Mouse (Mus musculus) kidney, postnatal 0 days (tissue): ENCODE data around the gene Zg16. TPM values are rescaled to one million over a fixed set of nuclear protein-coding genes. Genes with fewer than 3 reads are reported as not detected.
A peak's percentile ranks its signal among the peaks of the same experiment; 100 is the strongest.

Experiments used
- ATAC-seq: fragments of 200-750 bp; cut with Nextera tagmentation; replicated peaks from 2 replicates; pipeline ENCODE4 v1.8.0; 2017; ENCODE audit warnings: low read depth, moderate number of reproducible peaks, moderate TSS enrichment, moderate library complexity; ENCODE audit not compliant: low FRiP score
- DNase-seq: peaks from one replicate; pipeline ENCODE4 v3.0.0-alpha.2; 2016; ENCODE audit warnings: low spot score
- H3K27ac ChIP-seq: fragments of 300-500 bp; sonication (generic); 2 replicates; pipeline ENCODE4 v1.5.1; 2014; ENCODE audit warnings: mild to moderate bottlenecking
- H3K27me3 ChIP-seq: fragments of 300-500 bp; sonication (generic); 2 replicates; pipeline ENCODE4 v1.6.1; 2014; ENCODE audit warnings: low read length, mixed read lengths; ENCODE audit not compliant: insufficient read depth
- H3K36me3 ChIP-seq: fragments of 300-500 bp; sonication (generic); 2 replicates; pipeline ENCODE4 v1.6.1; 2014; ENCODE audit warnings: low read length, mixed read lengths; ENCODE audit not compliant: insufficient read depth
- H3K4me1 ChIP-seq: fragments of 300-500 bp; sonication (generic); replicated peaks from 2 replicates; pipeline ENCODE4 v1.6.1; 2014; ENCODE audit warnings: antibody characterized with exemption, low read length, mixed read lengths; ENCODE audit not compliant: insufficient read depth
- H3K4me2 ChIP-seq: fragments of 300-500 bp; sonication (generic); 2 replicates; pipeline ENCODE4 v1.6.1; 2014; ENCODE audit warnings: mild to moderate bottlenecking, low read length, moderate library complexity, mixed read lengths
- H3K4me3 ChIP-seq: fragments of 300-500 bp; sonication (generic); replicated peaks from 2 replicates; pipeline ENCODE4 v1.5.1; 2014; ENCODE audit warnings: low read depth, low read length
- H3K9ac ChIP-seq: fragments of 300-500 bp; sonication (generic); 2 replicates; pipeline ENCODE4 v1.6.1; 2014; ENCODE audit warnings: low read depth, low read length
- H3K9me3 ChIP-seq: fragments of 300-500 bp; sonication (generic); replicated peaks from 2 replicates; pipeline ENCODE4 v1.6.1; 2016; ENCODE audit warnings: low read length, inconsistent platforms, mixed read lengths
- CTCF ChIP-seq: IDR thresholded peaks from 2 replicates; pipeline ENCODE4 v1.5.1; 2016; ENCODE audit warnings: antibody characterized with exemption, low read depth, mild to moderate bottlenecking, moderate library complexity
- WGBS: fragments of 180-500 bp; shearing (Covaris S2); extraction: QIAGEN DNeasy Blood & Tissue Kit; methylation state at CpG from one replicate; pipeline ENCODE4 v1.1.7; 2014; 5-methylcytosine and 5-hydroxymethylcytosine counted together
- polyA plus RNA-seq: library from polyadenylated mRNA; unstranded; fragments of >200 nt; fragmentation: Nextera tagmentation; extraction: Ambion mirVana; gene quantifications from 2 replicates; pipeline ENCODE4 v1.2.1, GENCODE M21; 2015

Zg16 gene
- polyA plus RNA-seq, 1 experiment from 2014 or later, result not detected

- H3K4me1 ChIP-seq, result peaks cover 19% of the 10 kb centered on the region
- peak overlapping the region; percentile 42 for H3K4me2 ChIP-seq
- H3K27me3 ChIP-seq, result no peaks in the 10 kb centered on the region
- H3K9ac ChIP-seq, result peak overlapping the region; percentile 42; the same call in 1 of the 2 replicates
- no peak for TF ChIP-seq CTCF
- 18% methylated on average over 21 of the region's 21 CpGs for WGBS
- DNase-seq, result peak; percentile 23
- H3K9me3 ChIP-seq, result no peaks in the 10 kb centered on the region
- peak overlapping the region; percentile 78 for H3K27ac ChIP-seq
- H3K36me3 ChIP-seq, result no peaks in the 10 kb centered on the region
- peak; percentile 80 for ATAC-seq
- H3K4me3 ChIP-seq, result 0 out of 2 replicates have a peak overlapping the region, but pooled peaks have one; percentile 16
Observed at GRCm38 (mm10) chr7:127121061-127121910, 34.2 kb upstream of the Zg16 start.

GRCm38 (mm10) chr7:127118671-127119445, 31.7 kb upstream of the Zg16 start:
- 49% methylated on average over 14 of the region's 14 CpGs for WGBS
- no peak for ATAC-seq
- peak overlapping the region; percentile 55 for H3K27ac ChIP-seq
- H3K4me1 ChIP-seq, result peaks cover 21% of the 10 kb centered on the region
- H3K27me3 ChIP-seq, result no peaks in the 10 kb centered on the region
- H3K9me3 ChIP-seq, result no peaks in the 10 kb centered on the region
- DNase-seq, result no peak
- no peak overlapping the region for H3K4me2 ChIP-seq
- H3K9ac ChIP-seq, result no peak overlapping the region
- no peak overlapping the region for H3K4me3 ChIP-seq
- no peak for TF ChIP-seq CTCF
- no peaks in the 10 kb centered on the region for H3K36me3 ChIP-seq

GRCm38 (mm10) chr7:127117948-127118347, 30.8 kb upstream of the Zg16 start:
- Histone ChIP-seq H3K4me1 (peaks cover 21% of the 10 kb centered on the region), H3K27me3 (no peaks in the 10 kb centered on the region), H3K4me3 (no peak overlapping the region), H3K36me3 (no peaks in the 10 kb centered on the region), H3K4me2 (no peak overlapping the region), H3K9me3 (no peaks in the 10 kb centered on the region), H3K9ac (no peak overlapping the region), H3K27ac (peak overlapping the region; percentile 55; the same call in 1 of the 2 replicates)
- 26% methylated on average over 5 of the region's 5 CpGs for WGBS
- TF ChIP-seq CTCF, result peak; percentile 62
- peak; percentile 71 for DNase-seq
- peak; percentile 33 for ATAC-seq

DNA sequence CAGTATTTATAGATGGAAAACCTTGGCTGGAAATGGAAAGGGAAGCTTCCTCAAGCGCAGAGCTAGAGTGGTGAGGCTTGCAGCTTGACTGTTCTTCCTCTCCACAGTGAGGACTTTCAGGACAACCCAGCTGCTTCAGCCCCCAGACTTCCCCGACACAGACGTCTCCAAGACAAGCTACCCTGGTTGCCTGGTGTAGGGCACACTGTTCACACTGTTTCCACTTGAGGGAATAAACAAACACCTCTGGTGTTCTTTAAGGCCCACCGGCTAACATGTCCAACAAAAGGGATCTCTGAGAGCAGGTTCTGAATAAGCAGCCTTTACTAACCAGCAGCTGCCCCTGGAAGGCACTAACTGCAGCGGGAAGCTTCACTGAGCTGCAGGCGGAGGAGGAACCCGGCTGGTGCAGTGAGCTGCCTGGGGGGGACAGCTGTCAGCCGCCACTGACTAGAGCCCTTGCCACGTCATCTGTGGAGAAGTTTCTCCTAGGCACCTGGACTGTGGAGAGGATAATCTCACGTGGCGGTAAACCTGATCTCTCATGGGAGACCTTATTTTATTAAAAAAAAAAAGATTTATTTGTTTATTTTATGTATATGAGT, 29.3 kb upstream of the Zg16 start:
- H3K9ac ChIP-seq, result no peak overlapping the region
- DNase-seq (peak; percentile 60), ATAC-seq (no peak)
- 41% methylated on average over 11 of the region's 11 CpGs for WGBS
- peaks cover 19% of the 10 kb centered on the region for H3K4me1 ChIP-seq
- H3K36me3 ChIP-seq, result no peaks in the 10 kb centered on the region
- peak overlapping the region; percentile 37; the same call in 1 of the 2 replicates for H3K27ac ChIP-seq
- no peak overlapping the region for H3K4me2 ChIP-seq
- H3K9me3 ChIP-seq, result no peaks in the 10 kb centered on the region
- TF ChIP-seq CTCF, result no peak
- H3K27me3 ChIP-seq, result no peaks in the 10 kb centered on the region
- no peak overlapping the region for H3K4me3 ChIP-seq

GRCm38 (mm10) chr7:127114920-127115319, 27.8 kb upstream of the Zg16 start:
- Histone ChIP-seq H3K27ac (no peak overlapping the region), H3K4me1 (peaks cover 19% of the 10 kb centered on the region), H3K9ac (no peak overlapping the region), H3K4me3 (no peak overlapping the region), H3K36me3 (no peaks in the 10 kb centered on the region), H3K9me3 (no peaks in the 10 kb centered on the region), H3K4me2 (no peak overlapping the region), H3K27me3 (no peaks in the 10 kb centered on the region)
- ATAC-seq (no peak), DNase-seq (no peak)
- 74% methylated on average over 11 of the region's 11 CpGs for WGBS
- TF ChIP-seq CTCF, result no peak
